Mouse (Mus musculus): Measurements from ENCODE around the gene Acot13.

DNA sequence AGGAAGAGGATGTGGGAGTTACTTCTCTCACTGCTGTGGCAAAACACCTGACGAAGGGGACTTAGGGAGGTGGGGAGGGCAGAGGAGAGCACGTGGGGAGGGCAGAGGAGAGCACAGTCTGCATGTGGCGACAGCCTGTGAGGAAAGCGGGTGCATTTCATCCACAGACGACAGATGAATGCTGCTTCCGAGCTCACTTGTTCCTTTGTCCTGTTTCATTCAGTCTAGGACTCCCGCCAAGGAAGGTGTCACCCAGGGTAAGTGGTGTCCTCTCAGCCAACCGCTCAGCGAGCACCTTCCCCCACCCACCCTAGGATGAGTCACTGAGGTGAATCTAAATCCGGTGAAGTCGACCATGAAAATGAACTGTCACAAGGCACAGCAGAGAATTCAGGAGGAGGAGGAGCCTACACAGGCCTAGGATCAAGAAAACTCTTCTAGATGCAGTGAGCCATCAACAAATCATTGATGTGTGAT is 45.3 kb downstream of the Acot13 start:
- TF ChIP-seq GATA1 (IDR thresholded peaks at IDR 0.05; ENCODE audit: borderline replicate concordance, low read length) (no peak), FLI1 (IDR thresholded peaks at IDR 0.05; ENCODE audit: low read length) (no peak)
